Mouse (Mus musculus) hindbrain, embryonic 12.5 days (tissue): ENCODE results near the gene Slc1a3. TPM values are rescaled to one million over a fixed set of nuclear protein-coding genes. Genes with fewer than 3 reads are reported as not detected.

ENCODE experiments used
- ATAC-seq: fragments of 200-750 bp; cut with Nextera tagmentation; 2 replicates; pipeline ENCODE4 v1.8.0; 2017; ENCODE audit warnings: moderate TSS enrichment; ENCODE audit not compliant: low FRiP score
- H3K27ac ChIP-seq: fragments of 300-500 bp; sonication (generic); 2 replicates; pipeline ENCODE4 v1.5.1; 2016; ENCODE audit warnings: mild to moderate bottlenecking
- H3K27me3 ChIP-seq: fragments of 300-500 bp; sonication (generic); 2 replicates; pipeline ENCODE4 v1.6.1; 2016; ENCODE audit warnings: mild to moderate bottlenecking
- H3K36me3 ChIP-seq: fragments of 300-500 bp; sonication (generic); 2 replicates; pipeline ENCODE4 v1.6.1; 2016; ENCODE audit warnings: mild to moderate bottlenecking
- H3K4me1 ChIP-seq: fragments of 300-500 bp; sonication (generic); 2 replicates; pipeline ENCODE4 v1.6.1; 2016
- H3K4me2 ChIP-seq: fragments of 300-500 bp; sonication (generic); replicated peaks from 2 replicates; pipeline ENCODE4 v1.6.1; 2016; ENCODE audit warnings: mild to moderate bottlenecking
- H3K4me3 ChIP-seq: fragments of 300-500 bp; sonication (generic); 2 replicates; pipeline ENCODE4 v1.5.1; 2016; ENCODE audit warnings: mild to moderate bottlenecking
- H3K9ac ChIP-seq: fragments of 300-500 bp; sonication (generic); 2 replicates; pipeline ENCODE4 v1.6.1; 2016; ENCODE audit warnings: mild to moderate bottlenecking, moderate library complexity
- H3K9me3 ChIP-seq: fragments of 300-500 bp; sonication (generic); replicated peaks from 2 replicates; pipeline ENCODE4 v1.6.1; 2016; ENCODE audit warnings: mild to moderate bottlenecking
- WGBS: fragments of 180-500 bp; shearing (Covaris S2); methylation state at CpG from one replicate; pipeline ENCODE4 v1.1.7; 2016; 5-methylcytosine and 5-hydroxymethylcytosine counted together
- polyA plus RNA-seq: library from polyadenylated mRNA; unstranded; fragments of >200 nt; fragmentation: Nextera tagmentation; extraction: Ambion mirVana; gene quantifications from 2 replicates; pipeline ENCODE4 v1.2.1, GENCODE M21; 2016

The Slc1a3 gene
- polyA plus RNA-seq, 1 experiment from 2014 or later: 112 TPM

DNA sequence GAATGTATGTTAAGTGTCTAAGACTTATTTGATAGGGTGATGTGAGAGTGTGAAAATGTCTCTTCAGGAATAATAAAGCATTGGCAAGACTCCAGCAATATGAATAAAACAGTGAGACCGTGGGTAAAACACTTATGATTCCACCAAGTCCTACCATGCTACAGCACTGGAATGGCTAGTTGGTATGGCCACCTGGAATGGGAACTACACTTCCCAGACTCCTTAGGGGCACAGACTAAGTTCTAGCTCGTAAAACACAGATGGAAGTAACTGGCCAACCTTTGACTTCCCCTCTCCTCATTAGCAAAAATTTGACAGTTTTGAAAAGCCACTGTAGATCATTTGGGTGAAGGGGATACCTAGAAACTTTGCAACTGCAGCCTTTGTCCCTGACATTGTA, 70.7 kb downstream of the Slc1a3 start:
- no peak overlapping the region for H3K27ac ChIP-seq
- 73% methylated on average over 2 of the region's 2 CpGs for WGBS
- peaks cover 26% of the 10 kb centered on the region for H3K36me3 ChIP-seq
- no peak overlapping the region for H3K4me2 ChIP-seq
- ATAC-seq: no peak
- no peak overlapping the region for H3K4me3 ChIP-seq
- H3K27me3 ChIP-seq: no peaks in the 10 kb centered on the region
- H3K4me1 ChIP-seq: no peaks in the 10 kb centered on the region
- no peak overlapping the region for H3K9ac ChIP-seq
- H3K9me3 ChIP-seq: no peaks in the 10 kb centered on the region

- Histone ChIP-seq H3K4me1 (0 out of 2 replicates have a peak, but pooled peaks cover 2% of the 10 kb centered on the region), H3K9ac (no peak overlapping the region), H3K4me3 (no peak overlapping the region), H3K36me3 (peaks cover 26% of the 10 kb centered on the region), H3K9me3 (no peaks in the 10 kb centered on the region), H3K27ac (no peak overlapping the region), H3K4me2 (no peak overlapping the region), H3K27me3 (no peaks in the 10 kb centered on the region)
- WGBS: 89% methylated on average over 15 of the region's 15 CpGs
- no peak for ATAC-seq
Observed at GRCm38 (mm10) chr15:8638568-8639325, 71.8 kb downstream of the Slc1a3 start.

- no peak overlapping the region for H3K27ac ChIP-seq
- 89% methylated on average over 2 of the region's 2 CpGs for WGBS
- no peak for ATAC-seq
- peaks cover 10% of the 10 kb centered on the region for H3K4me1 ChIP-seq
- H3K27me3 ChIP-seq: no peaks in the 10 kb centered on the region
- H3K36me3 ChIP-seq: peaks cover 20% of the 10 kb centered on the region
- H3K9me3 ChIP-seq: no peaks in the 10 kb centered on the region
- no peak overlapping the region for H3K4me3 ChIP-seq
- H3K4me2 ChIP-seq: no peak overlapping the region
- no peak overlapping the region for H3K9ac ChIP-seq
Observed at GRCm38 (mm10) chr15:8637283-8637682, 73.3 kb downstream of the Slc1a3 start.

DNA sequence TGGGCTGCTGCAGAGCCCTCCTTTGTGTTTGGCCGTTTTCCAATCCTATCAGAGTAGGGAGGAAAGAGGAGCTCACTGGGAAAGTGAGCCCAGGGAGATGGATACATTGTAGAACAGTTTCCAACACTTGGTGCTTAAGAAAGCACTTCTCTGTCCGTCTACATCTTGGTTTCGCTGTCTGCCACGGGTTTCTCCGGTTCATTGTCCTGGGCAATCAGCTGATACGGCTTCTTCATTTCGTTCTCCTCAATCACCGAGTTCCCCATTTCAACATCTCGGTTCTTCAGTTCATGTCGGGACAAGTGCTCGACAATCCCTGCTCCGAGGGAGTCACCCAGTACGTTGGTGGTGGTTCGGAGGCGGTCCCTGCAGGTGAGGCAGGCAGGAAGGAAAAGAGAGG, 74.6 kb downstream of the Slc1a3 start:
- Histone ChIP-seq H3K9ac (no peak overlapping the region), H3K36me3 (peaks cover 17% of the 10 kb centered on the region), H3K27ac (no peak overlapping the region), H3K4me2 (no peak overlapping the region), H3K4me3 (no peak overlapping the region), H3K27me3 (0 out of 2 replicates have a peak, but pooled peaks cover under 1% of the 10 kb centered on the region), H3K4me1 (peaks cover 15% of the 10 kb centered on the region), H3K9me3 (no peaks in the 10 kb centered on the region)
- WGBS: 90% methylated on average over 15 of the region's 15 CpGs
- ATAC-seq: no peak

GRCm38 (mm10) chr15:8634807-8635206, 75.8 kb downstream of the Slc1a3 start:
- no peak overlapping the region for H3K4me3 ChIP-seq
- H3K4me2 ChIP-seq: no peak overlapping the region
- H3K4me1 ChIP-seq: peaks cover 15% of the 10 kb centered on the region
- peaks cover 7% of the 10 kb centered on the region; the same call in 1 of the 2 replicates for H3K27me3 ChIP-seq
- H3K27ac ChIP-seq: no peak overlapping the region
- WGBS: 90% methylated on average over 4 of the region's 4 CpGs
- H3K9ac ChIP-seq: no peak overlapping the region
- H3K9me3 ChIP-seq: no peaks in the 10 kb centered on the region
- peaks cover 17% of the 10 kb centered on the region for H3K36me3 ChIP-seq
- ATAC-seq: no peak

DNA sequence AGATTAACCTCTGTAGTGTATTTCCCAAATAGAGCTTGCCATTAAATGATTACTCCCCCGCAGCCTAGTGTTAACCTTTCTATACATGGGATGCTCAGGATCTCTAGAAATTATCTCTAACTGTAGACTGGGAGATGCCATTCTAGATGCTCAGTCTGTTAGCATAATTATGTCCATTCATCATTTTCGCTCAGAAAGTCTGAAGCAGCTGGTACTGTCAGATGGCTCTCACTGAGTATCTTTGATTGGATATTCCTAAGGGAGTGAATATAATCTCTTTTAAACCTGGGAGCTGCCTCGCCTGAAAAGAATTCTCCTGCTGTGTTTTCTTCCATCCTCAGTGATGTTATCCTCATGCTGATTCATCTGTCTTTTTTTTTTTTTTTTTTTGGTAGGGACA, 76.2 kb downstream of the Slc1a3 start:
- Histone ChIP-seq H3K27ac (no peak overlapping the region; the same call in 1 of the 2 replicates), H3K36me3 (peaks cover 17% of the 10 kb centered on the region), H3K4me1 (peaks cover 15% of the 10 kb centered on the region), H3K9me3 (no peaks in the 10 kb centered on the region), H3K4me3 (no peak overlapping the region), H3K9ac (no peak overlapping the region), H3K27me3 (peaks cover 7% of the 10 kb centered on the region; the same call in 1 of the 2 replicates), H3K4me2 (no peak overlapping the region)
- no peak for ATAC-seq
- WGBS: 55% methylated on average over 3 of the region's 3 CpGs

GRCm38 (mm10) chr15:8633375-8633774, 77.2 kb downstream of the Slc1a3 start:
- no peak overlapping the region for H3K4me2 ChIP-seq
- WGBS: 61% methylated on average over 6 of the region's 6 CpGs

DNA sequence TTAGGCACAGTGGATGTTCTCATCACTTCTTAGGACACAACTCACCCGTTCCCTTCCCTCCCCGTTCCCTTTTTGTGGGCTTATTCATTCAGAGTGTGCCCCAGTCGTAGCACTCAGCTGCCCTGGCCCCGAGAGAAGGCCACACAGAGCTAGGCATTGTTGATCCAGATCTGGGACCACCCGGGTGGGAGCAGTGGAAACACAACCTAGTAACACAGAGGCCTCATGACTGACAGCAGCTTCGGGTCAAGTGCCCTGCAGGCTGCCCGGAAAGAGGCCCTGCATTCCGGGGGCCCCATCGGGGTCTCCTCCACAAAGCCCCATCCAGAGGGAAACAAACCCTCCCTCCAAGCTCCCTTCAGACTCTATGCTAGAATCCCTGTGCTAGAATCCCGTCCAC, 78.2 kb downstream of the Slc1a3 start:
- no peak overlapping the region for H3K4me3 ChIP-seq
- H3K4me1 ChIP-seq: peaks cover 22% of the 10 kb centered on the region
- no peak overlapping the region for H3K4me2 ChIP-seq
- 6% methylated on average over 10 of the region's 10 CpGs for WGBS
- H3K27me3 ChIP-seq: peaks cover 13% of the 10 kb centered on the region
- H3K27ac ChIP-seq: 0 out of 2 replicates have a peak overlapping the region, but pooled peaks have one; percentile 8
- no peaks in the 10 kb centered on the region for H3K9me3 ChIP-seq
- H3K9ac ChIP-seq: no peak overlapping the region
- peaks cover 5% of the 10 kb centered on the region; the same call in 1 of the 2 replicates for H3K36me3 ChIP-seq
- ATAC-seq: peak; percentile 33

More at GRCm38 (mm10) chr15:8633375-8633774, 77.2 kb downstream of the Slc1a3 start:
- no peak overlapping the region for H3K27ac ChIP-seq
- H3K36me3 ChIP-seq: peaks cover 11% of the 10 kb centered on the region
- H3K4me3 ChIP-seq: no peak overlapping the region
- no peak overlapping the region for H3K9ac ChIP-seq
- peaks cover 7% of the 10 kb centered on the region; the same call in 1 of the 2 replicates for H3K27me3 ChIP-seq
- no peak for ATAC-seq
- H3K4me1 ChIP-seq: peaks cover 18% of the 10 kb centered on the region
- H3K9me3 ChIP-seq: no peaks in the 10 kb centered on the region

GRCm38 (mm10) chr15:8629317-8629831, 81.2 kb downstream of the Slc1a3 start:
- H3K36me3 ChIP-seq: no peaks in the 10 kb centered on the region
- peak overlapping the region; percentile 81 for H3K4me2 ChIP-seq
- peaks cover 25% of the 10 kb centered on the region for H3K4me1 ChIP-seq
- H3K4me3 ChIP-seq: peak overlapping the region; percentile 38
- peak overlapping the region; percentile 46 for H3K9ac ChIP-seq
- peak overlapping the region; percentile 57; the same call in 1 of the 2 replicates for H3K27ac ChIP-seq
- H3K9me3 ChIP-seq: no peaks in the 10 kb centered on the region
- under 1% methylated on average over 13 of the region's 13 CpGs for WGBS
- peaks cover 18% of the 10 kb centered on the region for H3K27me3 ChIP-seq
- peak; percentile 93 for ATAC-seq

DNA sequence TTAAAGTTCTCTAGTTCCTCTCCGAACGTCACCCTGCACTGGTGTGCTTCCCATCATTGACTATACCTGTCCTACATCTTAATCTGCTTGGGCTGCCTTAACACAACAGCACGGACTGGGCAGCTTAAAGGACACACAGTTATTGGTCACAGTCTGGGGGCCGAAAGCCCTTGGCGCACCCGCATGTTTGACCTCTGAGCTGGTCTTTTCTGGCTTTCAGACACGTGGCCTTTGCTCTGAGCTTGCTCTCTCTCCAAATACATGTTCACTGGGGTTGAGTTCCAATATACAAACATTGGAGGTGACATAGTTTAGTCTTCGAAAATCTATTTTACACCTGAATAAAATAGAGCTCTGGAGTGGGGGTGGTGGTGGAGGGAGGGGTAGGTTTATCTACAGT, 82.4 kb downstream of the Slc1a3 start:
- ATAC-seq: no peak
- no peak overlapping the region for H3K27ac ChIP-seq
- no peak overlapping the region for H3K9ac ChIP-seq
- no peaks in the 10 kb centered on the region for H3K36me3 ChIP-seq
- peaks cover 23% of the 10 kb centered on the region for H3K4me1 ChIP-seq
- H3K27me3 ChIP-seq: peaks cover 18% of the 10 kb centered on the region
- no peaks in the 10 kb centered on the region for H3K9me3 ChIP-seq
- no peak overlapping the region for H3K4me2 ChIP-seq
- 66% methylated on average over 8 of the region's 8 CpGs for WGBS
- H3K4me3 ChIP-seq: no peak overlapping the region

GRCm38 (mm10) chr15:8627097-8627537, 83.4 kb downstream of the Slc1a3 start:
- 6% methylated on average over 15 of the region's 15 CpGs for WGBS
- no peak overlapping the region for H3K27ac ChIP-seq
- no peak for ATAC-seq
- H3K4me2 ChIP-seq: peak overlapping the region; percentile 72
- H3K9ac ChIP-seq: peak overlapping the region; percentile 42; the same call in 1 of the 2 replicates
- H3K4me1 ChIP-seq: peaks cover 13% of the 10 kb centered on the region
- no peaks in the 10 kb centered on the region for H3K9me3 ChIP-seq
- peak overlapping the region; percentile 32 for H3K4me3 ChIP-seq
- H3K36me3 ChIP-seq: no peaks in the 10 kb centered on the region
- H3K27me3 ChIP-seq: peaks cover 18% of the 10 kb centered on the region

- Histone ChIP-seq H3K4me2 (no peak overlapping the region), H3K27ac (no peak overlapping the region), H3K27me3 (peaks cover 12% of the 10 kb centered on the region), H3K9me3 (no peaks in the 10 kb centered on the region), H3K4me3 (no peak overlapping the region), H3K9ac (no peak overlapping the region), H3K36me3 (no peaks in the 10 kb centered on the region), H3K4me1 (peaks cover 10% of the 10 kb centered on the region)
- 56% methylated on average over 7 of the region's 7 CpGs for WGBS
- no peak for ATAC-seq
Observed at GRCm38 (mm10) chr15:8625370-8625769, 85.2 kb downstream of the Slc1a3 start.
